Mouse (Mus musculus): ENCODE data around the gene Chchd1. TPM values are rescaled to one million over a fixed set of nuclear protein-coding genes. Genes with fewer than 3 reads are reported as not detected.
A peak's percentile ranks its signal among the peaks of the same experiment; 100 is the strongest.

Chchd1 gene
- polyA plus RNA-seq, 1 experiment from 2014 or later = 188 TPM

DNA sequence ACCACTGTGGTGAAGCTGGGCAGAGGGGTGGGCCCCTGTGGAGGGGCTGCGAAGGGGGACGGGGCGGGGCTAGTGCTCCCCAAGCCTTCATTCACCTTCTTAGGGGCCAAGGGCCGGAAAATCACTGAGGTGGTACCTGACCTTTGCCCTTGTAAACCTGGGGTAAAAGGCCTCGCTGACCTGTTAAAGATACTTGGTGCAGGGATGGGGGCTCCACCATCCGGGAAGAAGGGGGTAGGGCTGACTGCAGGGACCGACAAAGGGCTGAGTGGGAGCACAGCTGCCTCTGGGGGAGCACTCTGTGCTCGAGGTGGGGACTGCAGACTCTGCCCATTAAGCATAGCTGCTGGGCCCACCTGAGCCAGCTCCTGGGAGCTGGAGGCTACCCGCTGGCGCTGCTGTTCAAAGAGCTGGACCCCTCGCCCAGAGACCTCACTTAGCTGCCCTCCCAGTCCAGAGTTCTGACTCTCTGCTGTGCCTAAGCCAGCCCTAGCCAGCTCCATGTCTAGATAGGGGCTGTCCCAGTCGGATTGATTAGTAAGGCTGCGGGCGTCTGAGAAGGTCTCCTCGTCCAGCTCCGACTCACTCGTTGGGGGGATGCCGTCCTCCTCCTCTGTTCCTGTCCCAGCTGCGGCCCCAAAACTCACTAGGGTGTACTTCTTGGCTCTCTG is 41.0 kb upstream of the Chchd1 start:
- peak overlapping the region; percentile 65 for H3K4me3 ChIP-seq (replicated peaks; ENCODE audit: low read depth, low read length)
- peaks cover 14% of the 10 kb centered on the region for H3K4me1 ChIP-seq (ENCODE audit: control insufficient read depth, insufficient read depth, low read length)
- peak overlapping the region; percentile 84 for H3K27ac ChIP-seq (replicated peaks; ENCODE audit: low read depth, low read length)
- no peaks in the 10 kb centered on the region for H3K36me3 ChIP-seq (ENCODE audit: control insufficient read depth, insufficient read depth, low read length)
- no peak; the same call in none of the 2 replicates for ATAC-seq (ENCODE audit: low FRiP score, low TSS enrichment)
- peaks cover 13% of the 10 kb centered on the region; the same call in 1 of the 2 replicates for H3K27me3 ChIP-seq (ENCODE audit: control insufficient read depth, insufficient read depth, low read length)
- peak overlapping the region; percentile 73 for H3K9ac ChIP-seq (replicated peaks; ENCODE audit: low read length)
- no peaks in the 10 kb centered on the region for H3K9me3 ChIP-seq (ENCODE audit: control insufficient read depth, low read length)
- 6% methylated on average over 19 of the region's 19 CpGs for WGBS
- peak; percentile 47 for DNase-seq
- peak overlapping the region; percentile 86 for H3K4me2 ChIP-seq (ENCODE audit: low read length)

DNA sequence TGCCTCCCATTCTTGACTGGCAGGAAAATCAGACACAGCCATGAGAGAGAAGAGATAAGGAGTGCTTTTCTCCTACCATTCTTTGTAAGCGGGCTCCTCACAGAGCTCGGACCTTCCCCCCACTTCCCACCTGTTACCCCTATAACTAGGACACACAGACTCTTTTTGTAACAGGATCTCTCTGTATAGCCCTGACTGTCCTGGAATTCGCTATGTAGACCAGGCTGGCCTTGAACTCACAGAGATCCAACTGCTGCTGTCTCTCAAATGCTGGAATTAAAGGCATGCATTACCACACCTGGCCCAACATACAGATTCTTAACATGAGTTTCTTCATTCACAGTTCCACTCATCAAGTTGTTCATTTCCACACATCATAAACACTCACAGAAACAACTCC is 40.1 kb upstream of the Chchd1 start:
- DNase-seq (no peak), ATAC-seq (ENCODE audit: low FRiP score, low TSS enrichment) (no peak)
- H3K9ac ChIP-seq (replicated peaks; ENCODE audit: low read length) = peak overlapping the region; percentile 73; the same call in 1 of the 2 replicates
- WGBS = 92% methylated on average over 3 of the region's 3 CpGs
- H3K4me3 ChIP-seq (replicated peaks; ENCODE audit: low read depth, low read length) = no peak overlapping the region
- H3K4me2 ChIP-seq (ENCODE audit: low read length) = no peak overlapping the region
- no peaks in the 10 kb centered on the region for H3K9me3 ChIP-seq (ENCODE audit: control insufficient read depth, low read length)
- H3K27ac ChIP-seq (replicated peaks; ENCODE audit: low read depth, low read length) = no peak overlapping the region
- H3K27me3 ChIP-seq (ENCODE audit: control insufficient read depth, insufficient read depth, low read length) = peaks cover 13% of the 10 kb centered on the region; the same call in 1 of the 2 replicates
- peaks cover 14% of the 10 kb centered on the region for H3K4me1 ChIP-seq (ENCODE audit: control insufficient read depth, insufficient read depth, low read length)
- H3K36me3 ChIP-seq (ENCODE audit: control insufficient read depth, insufficient read depth, low read length) = no peaks in the 10 kb centered on the region

GRCm38 (mm10) chr14:20663601-20664000 is 39.2 kb upstream of the Chchd1 start:
- Histone ChIP-seq H3K27ac (replicated peaks; ENCODE audit: low read depth, low read length) (no peak overlapping the region), H3K27me3 (ENCODE audit: control insufficient read depth, insufficient read depth, low read length) (peaks cover 13% of the 10 kb centered on the region; the same call in 1 of the 2 replicates), H3K9ac (replicated peaks; ENCODE audit: low read length) (no peak overlapping the region), H3K4me3 (replicated peaks; ENCODE audit: low read depth, low read length) (no peak overlapping the region), H3K4me2 (ENCODE audit: low read length) (no peak overlapping the region), H3K36me3 (ENCODE audit: control insufficient read depth, insufficient read depth, low read length) (no peaks in the 10 kb centered on the region), H3K4me1 (ENCODE audit: control insufficient read depth, insufficient read depth, low read length) (peaks cover 14% of the 10 kb centered on the region), H3K9me3 (ENCODE audit: control insufficient read depth, low read length) (no peaks in the 10 kb centered on the region)
- WGBS = 80% methylated on average over 2 of the region's 2 CpGs
- ATAC-seq (ENCODE audit: low FRiP score, low TSS enrichment) (no peak), DNase-seq (no peak)

DNA sequence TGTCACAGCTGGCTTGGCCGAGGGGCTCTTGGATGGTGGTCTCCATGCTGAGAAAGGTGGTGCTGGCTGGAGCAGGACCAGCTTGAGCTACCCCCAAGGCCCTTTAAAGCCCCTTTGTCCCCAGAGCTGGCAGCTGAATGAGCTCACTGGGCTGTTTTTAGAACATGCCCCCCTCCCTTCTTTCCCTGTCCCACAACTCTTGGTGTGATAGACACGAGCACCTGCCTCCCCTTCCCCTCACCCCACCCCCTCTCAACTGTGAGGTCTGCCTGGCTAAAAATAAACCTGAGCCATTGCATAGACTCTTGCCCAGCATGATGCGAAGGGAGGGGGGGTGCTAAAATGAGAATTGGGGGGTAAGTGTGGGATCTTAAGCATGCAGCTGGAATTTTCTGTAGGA is 38.4 kb upstream of the Chchd1 start:
- no peak for ATAC-seq (ENCODE audit: low FRiP score, low TSS enrichment)
- no peaks in the 10 kb centered on the region for H3K9me3 ChIP-seq (ENCODE audit: control insufficient read depth, low read length)
- no peaks in the 10 kb centered on the region for H3K36me3 ChIP-seq (ENCODE audit: control insufficient read depth, insufficient read depth, low read length)
- H3K4me1 ChIP-seq (ENCODE audit: control insufficient read depth, insufficient read depth, low read length) = peaks cover 14% of the 10 kb centered on the region
- H3K27ac ChIP-seq (replicated peaks; ENCODE audit: low read depth, low read length) = no peak overlapping the region
- H3K4me3 ChIP-seq (replicated peaks; ENCODE audit: low read depth, low read length) = no peak overlapping the region
- H3K9ac ChIP-seq (replicated peaks; ENCODE audit: low read length) = no peak overlapping the region
- DNase-seq = no peak
- WGBS = 44% methylated on average over 3 of the region's 3 CpGs
- no peak overlapping the region for H3K4me2 ChIP-seq (ENCODE audit: low read length)
- peaks cover 13% of the 10 kb centered on the region; the same call in 1 of the 2 replicates for H3K27me3 ChIP-seq (ENCODE audit: control insufficient read depth, insufficient read depth, low read length)

DNA sequence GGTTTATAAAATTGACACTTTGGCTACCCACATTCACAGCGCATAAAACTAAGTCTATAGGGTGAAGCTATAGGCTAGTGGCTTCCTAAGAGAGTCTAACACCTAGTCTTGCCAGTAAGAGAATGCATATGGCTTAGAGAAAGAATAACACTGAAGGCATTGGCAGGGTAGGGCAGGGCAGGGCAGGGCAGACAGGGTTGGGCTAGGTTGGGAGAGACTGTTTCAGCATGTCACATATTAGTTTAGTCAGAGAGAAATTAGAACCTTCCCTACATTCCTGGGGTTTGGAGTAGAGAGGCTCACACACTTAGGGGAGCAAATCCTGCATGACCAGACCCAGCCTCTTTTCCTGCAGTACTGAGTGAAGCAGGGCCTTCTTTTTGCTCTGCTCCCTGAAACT is 35.3 kb upstream of the Chchd1 start:
- no peak for ATAC-seq (ENCODE audit: low FRiP score, low TSS enrichment)
- Histone ChIP-seq H3K9me3 (ENCODE audit: control insufficient read depth, low read length) (no peaks in the 10 kb centered on the region), H3K4me1 (ENCODE audit: control insufficient read depth, insufficient read depth, low read length) (peaks cover under 1% of the 10 kb centered on the region; the same call in 1 of the 2 replicates), H3K36me3 (ENCODE audit: control insufficient read depth, insufficient read depth, low read length) (no peaks in the 10 kb centered on the region), H3K4me3 (replicated peaks; ENCODE audit: low read depth, low read length) (no peak overlapping the region), H3K27ac (replicated peaks; ENCODE audit: low read depth, low read length) (no peak overlapping the region), H3K4me2 (ENCODE audit: low read length) (no peak overlapping the region), H3K27me3 (ENCODE audit: control insufficient read depth, insufficient read depth, low read length) (peaks cover 12% of the 10 kb centered on the region; the same call in 1 of the 2 replicates), H3K9ac (replicated peaks; ENCODE audit: low read length) (no peak overlapping the region)
- DNase-seq = no peak
- 67% methylated on average over 1 of the region's 1 CpGs for WGBS

DNA sequence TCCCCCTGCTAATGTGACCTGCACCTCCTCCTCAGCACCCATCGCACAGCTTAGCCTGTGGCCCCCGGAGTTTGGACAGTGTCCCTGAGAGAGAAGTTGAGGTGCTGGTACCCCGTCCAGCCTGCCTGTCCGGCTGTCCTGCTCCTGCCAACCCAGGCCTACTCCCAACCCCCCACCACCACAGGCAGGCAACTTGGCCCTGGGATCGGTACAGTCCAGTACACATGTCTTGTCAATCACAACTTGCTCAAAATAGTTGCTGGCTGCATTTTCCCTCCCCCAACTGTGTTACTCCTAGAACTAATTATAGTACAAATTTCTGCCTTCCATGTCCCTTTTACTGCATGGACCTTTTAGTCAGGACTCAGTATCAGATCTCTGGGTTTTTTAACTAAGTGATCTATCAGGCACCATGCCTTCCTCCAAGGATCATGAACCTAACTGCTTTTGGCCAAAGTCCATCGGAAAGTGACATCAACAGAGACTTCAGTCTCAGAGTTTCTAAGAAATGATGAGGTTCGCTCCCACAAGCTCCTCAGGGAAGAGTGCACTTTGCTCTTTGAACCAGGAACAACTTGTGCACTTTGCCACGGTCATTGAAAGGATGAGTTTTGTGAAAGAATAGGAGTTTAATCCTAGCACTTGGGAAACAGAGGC is 34.5 kb upstream of the Chchd1 start, which contains the start of gene Synpo2l:
Gene Synpo2l (minus strand): TSS at position 201 of the 657 bp plus-strand sequence.
- Histone ChIP-seq H3K9me3 (ENCODE audit: control insufficient read depth, low read length) (no peaks in the 10 kb centered on the region), H3K36me3 (ENCODE audit: control insufficient read depth, insufficient read depth, low read length) (no peaks in the 10 kb centered on the region), H3K4me2 (ENCODE audit: low read length) (no peak within 1 kb of the TSS), H3K4me3 (replicated peaks; ENCODE audit: low read depth, low read length) (no peak within 1 kb of the TSS), H3K4me1 (ENCODE audit: control insufficient read depth, insufficient read depth, low read length) (no peaks in the 10 kb centered on the region), H3K27me3 (ENCODE audit: control insufficient read depth, insufficient read depth, low read length) (peaks cover 5% of the 10 kb centered on the region; the same call in 1 of the 2 replicates), H3K27ac (replicated peaks; ENCODE audit: low read depth, low read length) (no peak within 1 kb of the TSS), H3K9ac (replicated peaks; ENCODE audit: low read length) (no peak within 1 kb of the TSS)
- no peak for ATAC-seq (ENCODE audit: low FRiP score, low TSS enrichment)
- 79% methylated on average over 8 of the region's 8 CpGs for WGBS
- DNase-seq = no peak

DNA sequence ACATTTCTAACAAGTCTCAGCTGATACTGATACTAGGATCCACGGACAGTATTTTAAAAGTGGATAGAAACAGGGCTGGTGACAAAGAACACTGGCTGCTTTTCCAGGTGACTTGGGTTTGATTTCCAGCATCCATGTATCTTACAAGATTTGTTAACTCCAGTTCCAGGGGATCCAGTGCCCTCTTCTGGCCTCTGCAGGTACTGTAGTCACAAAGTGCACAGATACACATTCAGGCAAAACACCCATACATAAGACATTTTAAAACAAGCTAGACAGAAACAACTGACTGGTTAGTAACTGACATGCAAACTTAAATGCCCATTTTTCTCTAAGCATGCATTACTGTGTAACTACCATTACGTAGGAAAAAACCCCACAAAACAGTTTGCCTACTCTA is 29.8 kb upstream of the Chchd1 start:
- Histone ChIP-seq H3K9me3 (ENCODE audit: control insufficient read depth, low read length) (no peaks in the 10 kb centered on the region), H3K4me2 (ENCODE audit: low read length) (peak overlapping the region; percentile 71; the same call in 1 of the 2 replicates), H3K27me3 (ENCODE audit: control insufficient read depth, insufficient read depth, low read length) (no peaks in the 10 kb centered on the region), H3K9ac (replicated peaks; ENCODE audit: low read length) (no peak overlapping the region), H3K4me1 (ENCODE audit: control insufficient read depth, insufficient read depth, low read length) (peaks cover 16% of the 10 kb centered on the region), H3K36me3 (ENCODE audit: control insufficient read depth, insufficient read depth, low read length) (peaks cover 19% of the 10 kb centered on the region), H3K27ac (replicated peaks; ENCODE audit: low read depth, low read length) (no peak overlapping the region), H3K4me3 (replicated peaks; ENCODE audit: low read depth, low read length) (no peak overlapping the region)
- DNase-seq (peak; percentile 51), ATAC-seq (ENCODE audit: low FRiP score, low TSS enrichment) (no peak)
- 88% methylated on average over 2 of the region's 2 CpGs for WGBS

- DNase-seq (no peak), ATAC-seq (ENCODE audit: low FRiP score, low TSS enrichment) (peak; percentile 79)
- no peaks in the 10 kb centered on the region for H3K9me3 ChIP-seq (ENCODE audit: control insufficient read depth, low read length)
- H3K4me3 ChIP-seq (replicated peaks; ENCODE audit: low read depth, low read length) = peak overlapping the region; percentile 89
- H3K9ac ChIP-seq (replicated peaks; ENCODE audit: low read length) = no peak overlapping the region; the same call in 1 of the 2 replicates
- H3K4me2 ChIP-seq (ENCODE audit: low read length) = peak overlapping the region; percentile 71
- no peaks in the 10 kb centered on the region for H3K27me3 ChIP-seq (ENCODE audit: control insufficient read depth, insufficient read depth, low read length)
- WGBS = 12% methylated on average over 13 of the region's 13 CpGs
- peaks cover 16% of the 10 kb centered on the region for H3K4me1 ChIP-seq (ENCODE audit: control insufficient read depth, insufficient read depth, low read length)
- peak overlapping the region; percentile 52; the same call in 1 of the 2 replicates for H3K27ac ChIP-seq (replicated peaks; ENCODE audit: low read depth, low read length)
- peaks cover 26% of the 10 kb centered on the region for H3K36me3 ChIP-seq (ENCODE audit: control insufficient read depth, insufficient read depth, low read length)
Observed at GRCm38 (mm10) chr14:20673735-20674063, 29.1 kb upstream of the Chchd1 start.
